In the genomic region with DNA sequence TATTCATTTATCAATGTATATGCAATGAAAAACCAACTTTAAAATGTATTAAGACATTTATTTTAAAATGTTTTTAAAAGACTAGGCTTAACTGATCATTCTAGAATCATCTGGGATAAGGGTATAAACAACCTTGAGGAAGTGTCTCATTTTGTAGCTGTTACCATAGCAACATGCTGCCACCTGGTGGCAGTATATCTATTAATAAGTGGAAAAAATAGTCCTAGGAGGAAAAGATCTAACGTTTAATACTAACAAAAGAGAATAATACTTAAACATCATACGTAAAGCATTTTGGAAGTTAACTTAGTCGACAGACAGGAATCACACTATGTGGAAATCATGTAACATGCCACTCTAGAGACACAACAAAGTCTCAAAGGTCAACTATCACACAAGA, we compare ENCODE assay signal across 1 mouse cellular context.
TF ChIP-seq lines count a peak whose summit lies in the region.

No protein-coding gene starts in this region.

TF ChIP-seq in MEL, 35 proteins besides CTCF, POLR2A, EP300 and RAD21 (continued from another document):
- TF ChIP-seq SIN3A (IDR thresholded peaks at IDR 0.05; ENCODE audit: low read length) (peak; percentile 59), MEF2A (IDR thresholded peaks at IDR 0.05; ENCODE audit: extremely low read depth, insufficient replicate concordance, low read depth, low read length, poor library complexity, severe bottlenecking) (no peak), MAFK (IDR thresholded peaks at IDR 0.05; ENCODE audit: borderline replicate concordance, low read depth, low read length) (no peak)
